Mouse (Mus musculus): ENCODE results near the gene Hmg20a. TPM values are rescaled to one million over a fixed set of nuclear protein-coding genes. Genes with fewer than 3 reads are reported as not detected.

Hmg20a gene
- polyA plus RNA-seq (2016; fragmentation: Nextera tagmentation; extraction: Ambion mirVana) = 79.3 and 84.7 TPM in 2 replicates

DNA sequence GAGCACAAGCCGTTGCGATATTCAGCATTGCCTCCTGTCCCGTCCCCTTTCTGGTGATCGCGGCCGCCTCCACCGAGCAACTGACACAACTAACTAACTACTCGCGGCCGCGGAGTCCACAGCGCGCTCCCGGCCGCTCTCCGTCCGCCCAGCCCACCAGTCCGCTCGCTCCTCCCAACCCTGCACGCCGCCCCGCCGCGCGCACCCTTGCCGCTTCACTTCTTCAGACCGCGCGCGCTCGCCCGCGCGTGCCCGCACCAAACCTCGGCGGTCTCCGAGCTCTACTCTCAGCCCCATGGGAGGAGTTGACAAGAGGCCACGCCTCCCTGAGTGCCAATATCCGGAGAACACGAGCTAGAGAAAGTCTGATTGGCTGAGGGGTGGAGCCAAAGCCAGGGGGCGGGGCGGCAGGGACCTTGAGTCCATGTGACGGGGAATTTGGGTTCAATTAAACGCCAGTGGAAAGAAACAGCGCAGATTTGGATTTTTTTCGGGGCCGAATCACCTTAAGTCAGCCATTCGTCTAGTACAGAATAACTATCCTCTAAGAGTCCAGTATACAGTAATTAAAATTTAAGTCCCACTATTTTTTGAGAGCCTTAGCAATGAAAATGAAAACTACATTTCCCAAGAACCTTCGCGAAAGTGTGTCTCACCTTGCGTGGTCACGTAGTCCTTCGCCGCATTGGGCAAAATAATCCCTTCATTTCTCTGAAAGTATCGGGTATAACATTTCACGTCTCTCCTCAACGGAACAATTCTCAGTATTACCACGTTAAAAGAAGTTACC, at the start of gene Hmg20a, which contains the start of gene Peak1:
TSS of gene Hmg20a (plus strand) at position 662 of the 790 bp plus-strand sequence.
TSS of gene Peak1 (minus strand) at position 120 of the 790 bp plus-strand sequence.
- Histone ChIP-seq H3K9ac (peak within 1 kb of the TSS; percentile 70), H3K4me3 (peak within 1 kb of the TSS; percentile 71), H3K36me3 (no peaks in the 10 kb centered on the region), H3K4me1 (peaks cover 18% of the 10 kb centered on the region), H3K4me2 (replicated peaks) (peak within 1 kb of the TSS; percentile 73), H3K27ac (peak within 1 kb of the TSS; percentile 90), H3K27me3 (replicated peaks) (no peaks in the 10 kb centered on the region), H3K9me3 (no peaks in the 10 kb centered on the region)
- peak; percentile 95 for ATAC-seq (ENCODE audit: low FRiP score, low read depth)
- WGBS = under 1% methylated on average over 59 of the region's 59 CpGs

DNA sequence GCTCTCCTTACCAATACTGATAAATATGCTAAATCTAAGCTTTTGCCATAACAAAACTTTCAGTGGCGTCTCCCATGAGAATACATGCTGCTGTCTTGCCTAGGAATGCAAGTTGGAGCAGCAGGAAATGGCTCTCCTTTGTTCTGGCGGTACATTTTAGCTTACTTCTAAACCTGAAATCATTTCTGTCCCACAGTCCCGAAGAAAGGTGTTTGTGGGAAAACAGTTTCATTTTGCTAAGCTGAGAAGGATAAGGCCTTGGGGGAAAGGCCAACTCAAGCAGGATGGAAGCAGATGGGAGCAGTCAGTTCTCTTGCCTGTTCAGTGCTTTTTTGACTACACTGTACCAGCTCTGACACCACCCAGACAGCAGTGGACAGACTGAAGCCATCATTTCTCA, 49.6 kb upstream of the Hmg20a start:
- Histone ChIP-seq H3K36me3 (no peaks in the 10 kb centered on the region), H3K4me2 (replicated peaks) (no peak overlapping the region), H3K4me1 (no peaks in the 10 kb centered on the region), H3K4me3 (no peak overlapping the region), H3K9me3 (no peaks in the 10 kb centered on the region), H3K9ac (no peak overlapping the region), H3K27ac (no peak overlapping the region), H3K27me3 (replicated peaks) (no peaks in the 10 kb centered on the region)
- no peak for ATAC-seq (ENCODE audit: low FRiP score, low read depth)
- 72% methylated on average over 3 of the region's 3 CpGs for WGBS

DNA sequence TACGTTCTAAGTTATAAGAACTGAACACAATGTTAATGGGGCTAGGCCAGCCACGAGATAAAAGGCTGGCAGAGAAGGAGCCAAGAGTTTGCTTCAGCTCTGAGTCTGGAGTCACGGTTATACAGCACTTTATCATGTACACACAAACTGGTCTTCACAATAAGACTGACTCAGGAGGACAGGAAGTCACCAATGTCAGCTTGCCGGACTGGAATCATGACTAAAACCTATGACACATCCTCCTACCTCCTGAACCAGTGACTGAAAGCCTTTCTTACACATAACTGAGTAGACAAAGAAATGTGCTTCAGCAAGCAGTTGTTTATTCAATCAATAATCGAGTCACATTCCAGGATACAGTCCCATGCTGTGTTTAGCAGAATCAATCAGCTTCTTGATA, 47.7 kb upstream of the Hmg20a start:
- ATAC-seq (ENCODE audit: low FRiP score, low read depth) = no peak
- Histone ChIP-seq H3K9ac (no peak overlapping the region), H3K9me3 (no peaks in the 10 kb centered on the region), H3K27ac (no peak overlapping the region), H3K4me2 (replicated peaks) (no peak overlapping the region), H3K4me1 (no peaks in the 10 kb centered on the region), H3K36me3 (no peaks in the 10 kb centered on the region), H3K27me3 (replicated peaks) (no peaks in the 10 kb centered on the region), H3K4me3 (no peak overlapping the region)
- WGBS = 72% methylated on average over 5 of the region's 5 CpGs

DNA sequence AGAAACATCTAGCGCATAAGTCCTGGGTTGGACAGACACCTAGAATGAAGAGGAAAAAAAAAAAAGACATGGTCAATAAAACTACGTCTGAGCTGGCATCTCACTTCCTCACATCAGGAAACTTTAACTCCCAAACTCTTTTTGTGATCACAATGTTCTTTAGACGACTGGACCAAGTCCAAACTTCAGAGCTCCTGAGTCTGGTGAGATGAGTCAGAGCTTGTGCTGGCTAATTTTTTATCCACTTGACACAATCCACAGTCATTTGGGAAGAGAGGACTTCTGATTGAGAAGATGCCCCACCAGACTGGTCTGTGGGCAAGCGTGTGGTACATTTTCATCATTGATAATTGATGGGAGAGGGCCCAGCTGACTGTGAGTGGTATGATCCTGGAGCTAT, 44.0 kb upstream of the Hmg20a start:
- no peaks in the 10 kb centered on the region for H3K36me3 ChIP-seq
- no peak for ATAC-seq (ENCODE audit: low FRiP score, low read depth)
- no peak overlapping the region for H3K9ac ChIP-seq
- H3K27ac ChIP-seq = no peak overlapping the region
- no peak overlapping the region for H3K4me2 ChIP-seq (replicated peaks)
- H3K4me3 ChIP-seq = no peak overlapping the region
- H3K9me3 ChIP-seq = no peaks in the 10 kb centered on the region
- H3K27me3 ChIP-seq (replicated peaks) = no peaks in the 10 kb centered on the region
- 79% methylated on average over 4 of the region's 4 CpGs for WGBS
- H3K4me1 ChIP-seq = no peaks in the 10 kb centered on the region

DNA sequence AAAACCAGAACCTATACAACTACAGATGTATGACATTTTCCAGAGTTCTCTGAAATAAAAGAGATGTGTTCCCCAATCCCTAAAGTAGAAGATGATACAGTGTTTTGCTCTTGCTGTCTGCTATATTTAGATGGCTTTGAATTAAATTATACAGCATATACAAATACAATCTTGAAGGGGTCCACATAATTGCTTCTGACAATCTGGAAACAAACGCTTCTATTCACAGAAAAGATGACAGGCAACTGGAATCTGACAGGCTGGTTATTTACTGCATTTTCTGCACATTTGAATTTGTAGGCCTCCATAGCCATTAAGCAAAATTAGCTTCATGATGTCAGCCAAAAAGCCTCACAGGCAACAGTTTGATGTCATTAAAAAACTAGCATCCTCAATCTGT, 35.6 kb upstream of the Hmg20a start:
- no peak for ATAC-seq (ENCODE audit: low FRiP score, low read depth)
- H3K27ac ChIP-seq = no peak overlapping the region
- H3K27me3 ChIP-seq (replicated peaks) = no peaks in the 10 kb centered on the region
- no peaks in the 10 kb centered on the region for H3K4me1 ChIP-seq
- no peaks in the 10 kb centered on the region for H3K36me3 ChIP-seq
- no peak overlapping the region for H3K4me3 ChIP-seq
- no peak overlapping the region for H3K9ac ChIP-seq
- 88% methylated on average over 1 of the region's 1 CpGs for WGBS
- H3K4me2 ChIP-seq (replicated peaks) = no peak overlapping the region
- H3K9me3 ChIP-seq = no peaks in the 10 kb centered on the region

DNA sequence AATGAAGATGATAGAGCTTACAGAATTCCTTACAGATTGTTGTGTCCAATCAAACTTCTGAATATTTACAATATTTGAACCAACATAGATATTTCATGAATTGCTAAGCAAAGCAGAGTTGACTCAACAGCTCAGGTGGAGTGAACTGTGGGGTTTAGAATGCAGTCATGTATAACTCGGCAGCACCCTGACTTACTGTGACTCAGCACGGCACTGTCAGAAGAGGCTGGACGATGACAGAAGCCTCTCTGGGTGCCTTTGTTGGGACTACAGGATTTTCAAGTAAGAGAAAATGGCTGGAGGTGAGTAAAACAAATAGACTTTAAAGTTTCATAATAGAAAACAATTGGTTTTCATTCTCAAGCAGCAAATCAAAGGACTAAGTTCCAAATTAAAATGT, 25.6 kb upstream of the Hmg20a start:
- ATAC-seq (ENCODE audit: low FRiP score, low read depth) = no peak
- 85% methylated on average over 3 of the region's 3 CpGs for WGBS

DNA sequence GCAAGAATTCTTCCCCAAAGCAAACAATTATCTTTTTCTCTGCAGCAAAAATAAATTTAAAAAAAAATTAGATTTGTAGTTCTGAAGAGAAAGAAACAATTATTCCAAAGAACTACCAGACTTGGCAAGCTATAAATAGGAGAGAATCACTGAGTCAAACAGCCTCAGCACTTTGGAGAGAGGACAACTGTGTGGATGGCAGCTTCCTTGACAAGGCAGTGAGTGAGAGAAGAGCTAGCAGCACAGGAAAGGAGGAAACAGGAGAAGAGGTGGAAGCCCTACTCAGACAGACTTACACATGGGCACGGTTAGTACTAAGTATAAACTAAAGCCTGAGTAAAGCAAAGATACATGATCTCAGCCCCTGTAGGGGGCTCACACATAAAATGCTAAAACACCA, 22.1 kb upstream of the Hmg20a start:
- Histone ChIP-seq H3K4me1 (no peaks in the 10 kb centered on the region), H3K9ac (no peak overlapping the region), H3K4me3 (no peak overlapping the region), H3K4me2 (replicated peaks) (no peak overlapping the region), H3K9me3 (no peaks in the 10 kb centered on the region), H3K27me3 (replicated peaks) (no peaks in the 10 kb centered on the region), H3K27ac (no peak overlapping the region), H3K36me3 (no peaks in the 10 kb centered on the region)
- ATAC-seq (ENCODE audit: low FRiP score, low read depth) = no peak
- WGBS = 64% methylated on average over 1 of the region's 1 CpGs

More for the DNA sequence above, 25.6 kb upstream of the Hmg20a start:
- H3K36me3 ChIP-seq = no peaks in the 10 kb centered on the region
- H3K9me3 ChIP-seq = no peaks in the 10 kb centered on the region
- no peak overlapping the region for H3K4me3 ChIP-seq
- no peaks in the 10 kb centered on the region for H3K4me1 ChIP-seq
- H3K4me2 ChIP-seq (replicated peaks) = no peak overlapping the region
- H3K27ac ChIP-seq = no peak overlapping the region
- no peak overlapping the region for H3K9ac ChIP-seq
- H3K27me3 ChIP-seq (replicated peaks) = no peaks in the 10 kb centered on the region

DNA sequence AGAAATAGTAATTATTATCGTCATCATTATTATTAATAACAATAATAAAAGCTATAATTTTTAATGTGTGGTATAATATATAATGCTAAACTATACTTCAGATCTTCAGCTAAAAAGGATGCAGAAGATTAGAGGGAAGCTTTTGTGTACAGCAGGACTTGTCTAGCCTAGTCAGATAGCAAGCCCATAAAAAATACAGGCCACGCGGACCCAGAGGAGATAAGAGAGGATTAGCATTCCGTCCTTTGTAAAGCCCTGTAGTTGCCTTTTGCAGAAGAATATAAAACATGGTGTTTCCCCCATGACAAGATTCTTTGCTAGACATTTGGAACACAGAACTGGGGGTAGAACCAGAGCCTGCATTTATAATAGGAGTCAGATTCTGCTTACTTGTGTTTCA, 13.8 kb upstream of the Hmg20a start:
- no peak for ATAC-seq (ENCODE audit: low FRiP score, low read depth)
- no peaks in the 10 kb centered on the region for H3K9me3 ChIP-seq
- no peaks in the 10 kb centered on the region for H3K4me1 ChIP-seq
- no peaks in the 10 kb centered on the region for H3K27me3 ChIP-seq (replicated peaks)
- H3K4me3 ChIP-seq = no peak overlapping the region
- H3K9ac ChIP-seq = no peak overlapping the region
- 85% methylated on average over 4 of the region's 4 CpGs for WGBS
- H3K4me2 ChIP-seq (replicated peaks) = no peak overlapping the region
- no peak overlapping the region for H3K27ac ChIP-seq
- no peaks in the 10 kb centered on the region for H3K36me3 ChIP-seq

DNA sequence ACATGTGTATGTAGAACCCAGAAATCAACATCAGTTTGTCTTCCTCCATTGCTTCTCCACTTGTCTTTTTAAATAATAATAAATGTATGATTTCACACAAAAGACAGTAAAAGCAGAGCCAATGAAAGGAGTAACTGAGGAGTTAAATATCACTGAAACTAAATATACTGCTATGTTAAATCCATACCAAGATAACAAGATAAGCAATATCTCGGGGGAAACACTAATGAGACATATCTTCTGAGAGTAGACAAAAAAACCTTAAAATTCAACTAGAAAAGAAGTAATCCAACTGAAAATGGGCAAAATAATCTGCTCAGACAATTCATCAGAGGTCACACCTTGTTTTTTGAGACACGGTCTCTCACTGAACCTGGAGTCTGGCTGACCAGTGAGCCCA, 8.5 kb upstream of the Hmg20a start:
- H3K4me2 ChIP-seq (replicated peaks) = no peak overlapping the region
- ATAC-seq (ENCODE audit: low FRiP score, low read depth) = no peak
- no peaks in the 10 kb centered on the region for H3K9me3 ChIP-seq
- no peaks in the 10 kb centered on the region for H3K36me3 ChIP-seq
- no peak overlapping the region for H3K4me3 ChIP-seq
- H3K4me1 ChIP-seq = no peaks in the 10 kb centered on the region
- no peak overlapping the region for H3K27ac ChIP-seq
- H3K9ac ChIP-seq = no peak overlapping the region
- WGBS = 91% methylated on average over 2 of the region's 2 CpGs
- no peaks in the 10 kb centered on the region for H3K27me3 ChIP-seq (replicated peaks)

DNA sequence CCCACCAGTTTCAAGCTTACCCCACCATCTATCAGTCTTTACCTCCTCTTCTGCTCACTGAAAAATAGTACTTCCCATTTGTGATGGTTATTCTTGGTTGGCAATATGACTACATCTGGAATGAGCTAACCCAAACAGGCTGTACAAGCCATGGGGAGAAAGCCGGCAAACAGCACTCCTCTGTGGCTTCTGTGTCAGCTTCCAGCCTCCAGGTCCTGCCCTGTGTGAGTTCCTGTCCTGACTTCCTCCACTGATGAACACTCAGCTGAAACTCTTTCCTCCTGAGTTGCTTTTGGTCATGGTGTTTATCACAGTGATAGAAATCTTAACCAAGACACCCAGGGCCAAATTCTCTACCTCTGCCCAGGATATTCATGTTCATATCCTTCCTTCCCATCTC, 5.7 kb upstream of the Hmg20a start:
- no peak overlapping the region for H3K27ac ChIP-seq
- H3K27me3 ChIP-seq (replicated peaks) = no peaks in the 10 kb centered on the region
- 81% methylated on average over 1 of the region's 1 CpGs for WGBS
- H3K4me3 ChIP-seq = no peak overlapping the region
- no peaks in the 10 kb centered on the region for H3K9me3 ChIP-seq
- no peak overlapping the region for H3K4me2 ChIP-seq (replicated peaks)
- H3K9ac ChIP-seq = no peak overlapping the region
- no peaks in the 10 kb centered on the region for H3K36me3 ChIP-seq
- H3K4me1 ChIP-seq = peaks cover 5% of the 10 kb centered on the region
- no peak for ATAC-seq (ENCODE audit: low FRiP score, low read depth)

DNA sequence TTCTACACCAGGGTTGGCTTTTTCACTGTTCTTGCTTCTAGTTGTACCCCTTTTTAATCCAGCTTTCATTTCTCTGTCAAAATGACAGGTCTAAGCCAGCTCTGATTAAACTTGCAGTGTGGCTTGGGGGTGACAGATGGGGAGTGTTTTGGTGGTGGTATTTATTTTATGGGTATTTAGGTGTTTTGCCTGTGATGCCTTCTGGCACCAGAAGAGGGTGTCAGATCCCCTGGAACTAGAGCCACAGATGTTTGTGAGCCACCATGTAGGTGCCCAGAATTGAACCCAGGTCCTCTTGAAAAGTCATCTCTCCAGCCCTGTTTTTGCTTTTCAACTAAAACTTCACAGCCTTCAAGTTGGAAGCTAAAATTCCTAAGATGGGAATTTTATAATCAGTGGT, 4.1 kb upstream of the Hmg20a start:
- no peak for ATAC-seq (ENCODE audit: low FRiP score, low read depth)
- Histone ChIP-seq H3K36me3 (no peaks in the 10 kb centered on the region), H3K9me3 (no peaks in the 10 kb centered on the region), H3K4me2 (replicated peaks) (no peak overlapping the region), H3K4me1 (peaks cover 7% of the 10 kb centered on the region), H3K27me3 (replicated peaks) (no peaks in the 10 kb centered on the region), H3K27ac (no peak overlapping the region), H3K9ac (no peak overlapping the region), H3K4me3 (no peak overlapping the region)

DNA sequence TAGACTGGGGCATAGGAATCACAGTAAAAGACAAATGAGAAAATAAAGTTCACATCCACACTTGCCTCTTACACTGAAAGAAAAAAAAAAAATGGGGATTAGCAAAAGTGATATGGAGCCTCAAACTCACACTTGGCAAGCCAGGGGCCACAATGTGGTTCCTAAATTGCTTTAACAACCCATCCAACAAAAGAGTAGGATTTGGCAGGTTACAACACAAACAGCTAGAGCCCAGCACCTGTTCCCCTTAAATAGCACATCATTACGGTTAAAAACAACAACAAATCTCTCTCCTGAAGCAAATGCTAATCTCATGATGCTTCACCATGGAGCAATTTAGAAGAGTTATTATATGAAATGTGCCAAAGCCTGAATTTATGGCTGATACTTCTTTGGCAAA, 3.0 kb upstream of the Hmg20a start:
- no peak overlapping the region for H3K9ac ChIP-seq
- no peak overlapping the region for H3K4me2 ChIP-seq (replicated peaks)
- WGBS = 31% methylated on average over 1 of the region's 1 CpGs
- no peak overlapping the region for H3K27ac ChIP-seq
- peaks cover 11% of the 10 kb centered on the region for H3K4me1 ChIP-seq
- H3K36me3 ChIP-seq = no peaks in the 10 kb centered on the region
- H3K4me3 ChIP-seq = no peak overlapping the region
- ATAC-seq (ENCODE audit: low FRiP score, low read depth) = no peak
- H3K27me3 ChIP-seq (replicated peaks) = no peaks in the 10 kb centered on the region
- no peaks in the 10 kb centered on the region for H3K9me3 ChIP-seq

DNA sequence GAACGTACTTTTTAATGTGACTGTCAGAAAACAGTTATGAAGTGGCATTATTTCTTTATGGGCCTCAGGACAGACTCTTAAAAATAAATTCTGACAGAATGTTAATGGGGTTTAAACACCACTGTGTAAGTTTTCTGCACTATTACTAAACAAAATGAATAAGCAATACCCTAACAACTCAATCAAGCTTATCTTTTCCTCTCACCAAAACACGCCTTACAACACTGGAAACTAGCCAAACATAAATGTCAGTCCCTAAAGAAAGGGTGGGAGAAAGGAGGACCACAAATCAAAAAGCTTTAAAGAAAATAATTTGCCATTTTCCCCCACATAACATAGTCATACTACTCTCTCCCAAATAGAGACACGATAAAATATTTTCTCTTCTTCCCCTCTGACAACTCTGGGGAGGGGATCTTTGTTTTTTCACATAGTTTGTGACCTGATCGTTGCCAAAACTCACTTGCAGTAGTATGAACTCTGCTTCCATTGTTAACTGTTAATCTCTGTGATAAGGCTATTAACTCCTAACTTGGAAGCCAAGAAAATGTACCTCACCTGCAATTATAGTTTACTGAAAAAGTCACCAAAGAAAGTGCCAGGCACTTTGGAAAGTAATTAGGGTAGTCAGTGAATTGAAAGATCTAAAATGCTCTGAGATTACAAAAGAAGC, 2.3 kb upstream of the Hmg20a start:
- no peaks in the 10 kb centered on the region for H3K36me3 ChIP-seq
- no peak overlapping the region for H3K4me2 ChIP-seq (replicated peaks)
- no peak overlapping the region for H3K27ac ChIP-seq
- H3K4me1 ChIP-seq = peaks cover 14% of the 10 kb centered on the region
- no peaks in the 10 kb centered on the region for H3K27me3 ChIP-seq (replicated peaks)
- H3K9me3 ChIP-seq = no peaks in the 10 kb centered on the region
- no peak for ATAC-seq (ENCODE audit: low FRiP score, low read depth)
- H3K9ac ChIP-seq = no peak overlapping the region
- no peak overlapping the region for H3K4me3 ChIP-seq
- WGBS = 66% methylated on average over 4 of the region's 4 CpGs

Data from neural tube, embryonic 12.5 days (tissue).